18 mouse cellular contexts compared by ENCODE assay signal in genomic region chr4:122979826-122980225, GRCm38 (mm10). TPM values are rescaled to one million over a fixed set of nuclear protein-coding genes. Genes with fewer than 3 reads are reported as not detected.
"Had no signal": no experiment of that assay in that cellular context is flagged by ENCODE, and none has a peak within 500 bp of the region (broad histone marks: within the 10 kb centered on the region; RNA-seq: fewer than 3 reads in every experiment).

No protein-coding gene starts in this region.

- H3K4me3 ChIP-seq: lung, embryonic 15.5 days; megakaryocyte, embryonic 14.5 days; midbrain, embryonic 13.5 days; midbrain, embryonic 15.5 days; neural tube, embryonic 12.5 days had no signal

- ATAC-seq: lung, postnatal 0 days; midbrain, embryonic 13.5 days; midbrain, embryonic 15.5 days had no signal

- H3K27ac ChIP-seq: lung, embryonic 15.5 days; macrophage; midbrain, embryonic 13.5 days; midbrain, embryonic 15.5 days; neural tube, embryonic 12.5 days had no signal

- H3K9me3 ChIP-seq: lung, embryonic 15.5 days; megakaryocyte, embryonic 14.5 days; midbrain, embryonic 13.5 days; midbrain, embryonic 15.5 days; neural tube, embryonic 12.5 days had no signal

- H3K4me1 ChIP-seq: lung, embryonic 15.5 days had no signal

- DNase-seq: lung, adult 2 months; lung, postnatal 14 days; lung, postnatal 36 days; right cerebral cortex, postnatal 25 days; right cerebral cortex, postnatal 4 days; spleen, adult 18-20 months; thymus, adult 18-20 months; thymus, postnatal 14 days; thymus, postnatal 36 days had no signal

- H3K4me2 ChIP-seq: lung, embryonic 15.5 days; midbrain, embryonic 11.5 days; midbrain, embryonic 13.5 days; midbrain, embryonic 15.5 days; neural tube, embryonic 12.5 days had no signal

- H3K36me3 ChIP-seq: lung, embryonic 15.5 days; midbrain, embryonic 13.5 days; midbrain, embryonic 15.5 days; neural tube, embryonic 12.5 days had no signal

- H3K9ac ChIP-seq: lung, embryonic 15.5 days; midbrain, embryonic 13.5 days; midbrain, embryonic 15.5 days; neural tube, embryonic 12.5 days had no signal

RNA-seq across cellular contexts. Expression of gene Mfsd2a, which starts 18.8 kb away (rescaled TPM):
- total RNA-seq: monocyte, adult 5-6 weeks had no signal
- polyA plus RNA-seq: macrophage had no signal
